In genomic region chr4:122944408-122944807, GRCm38 (mm10) we compare ENCODE assay signal across 8 mouse cellular contexts. TPM values are rescaled to one million over a fixed set of nuclear protein-coding genes. Genes with fewer than 3 reads are reported as not detected.
DNase-seq lines count a peak whose midpoint lies in the region.

No protein-coding gene starts in this region.

- DNase-seq in left cerebral cortex, postnatal 4 days: peak; percentile 48
- no peak for DNase-seq in left cerebral cortex, adult 18-20 months (ENCODE audit: low spot score in 2 of 2)
- DNase-seq in R1 (ENCODE audit: low read depth, low spot score): peak; percentile 69
- DNase-seq in forelimb bud, embryonic 11.5 days (ENCODE audit: low read depth, low spot score): peak; percentile 67
- peak; percentile 28 for DNase-seq in lung, postnatal 14 days
- DNase-seq in thymus, postnatal 36 days: peak; percentile 35 to 46
- no peak for DNase-seq in gastrocnemius, postnatal 4 days (ENCODE audit: low spot score in 2 of 2)
- no peak for DNase-seq in frontal cortex, postnatal 14 days (ENCODE audit: low spot score in 2 of 2)

- intact Hi-C loops in left cerebral cortex, postnatal 4 days (cut with DNase I): no loop called here

RNA-seq across cellular contexts. Expression of gene Mfsd2a, which starts 16.6 kb away (rescaled TPM):
- total RNA-seq in left cerebral cortex, postnatal 4 days (2021): 10 to 100 TPM; 35.4 TPM
- 10 to 100 TPM; 19.2 to 21.4 TPM for total RNA-seq in left cerebral cortex, adult 18-20 months (2021)
- total RNA-seq in gastrocnemius, postnatal 4 days (2021): 1 to 10 TPM in 1 of 2 experiments, under 1 TPM in 1; 0.75 to 1.1 TPM

RNA-seq across cellular contexts. Expression of gene Mycl, which starts 51.0 kb away (rescaled TPM):
- 10 to 100 TPM; 60.5 to 66.1 TPM for total RNA-seq in left cerebral cortex, postnatal 4 days (2021)
- total RNA-seq in left cerebral cortex, adult 18-20 months (2021): 1 to 10 TPM; 7.3 to 9.9 TPM
- total RNA-seq in gastrocnemius, postnatal 4 days (2021): 10 to 100 TPM in 1 of 2 experiments, 1 to 10 TPM in 1; 8.9 to 10.8 TPM

RNA-seq across cellular contexts. Expression of gene Cap1, which starts 58.6 kb away (rescaled TPM):
- total RNA-seq in left cerebral cortex, postnatal 4 days (2021): 100 to 1,000 TPM; 174 to 186 TPM
- 100 to 1,000 TPM; 273 to 281 TPM for total RNA-seq in left cerebral cortex, adult 18-20 months (2021)
- 10 to 100 TPM; 87.1 to 87.8 TPM for total RNA-seq in gastrocnemius, postnatal 4 days (2021)

Comparison
In these comparisons a context has a peak if more than half of its experiments do, and no peak if none do; other contexts are left out.
1. DNase-seq: peak in left cerebral cortex, postnatal 4 days (single experiment), R1 (single experiment), forelimb bud, embryonic 11.5 days (single experiment), lung, postnatal 14 days (single experiment) and thymus, postnatal 36 days (2 of 2); none in left cerebral cortex, adult 18-20 months (0 of 2), gastrocnemius, postnatal 4 days (0 of 2) and frontal cortex, postnatal 14 days (0 of 2).
2. RNA of gene Mycl, which starts 51.0 kb away (total RNA-seq): 60.5 to 66.1 TPM in left cerebral cortex, postnatal 4 days; 8.9 to 10.8 TPM in gastrocnemius, postnatal 4 days and 7.3 to 9.9 TPM in left cerebral cortex, adult 18-20 months; every median in the first group is over 4 times any median in the second.
3. RNA of gene Mfsd2a, which starts 16.6 kb away (total RNA-seq): 35.4 TPM in left cerebral cortex, postnatal 4 days and 19.2 to 21.4 TPM in left cerebral cortex, adult 18-20 months; 0.75 to 1.1 TPM in gastrocnemius, postnatal 4 days; every median in the first group is over 4 times any median in the second.